Mouse (Mus musculus) T-helper 1 cell (primary cell): ENCODE measurements around the gene Rnaseh1.

Source experiments
- in situ Hi-C: fragments of 300-600 bp; cut with MboI, MseI; formaldehyde crosslinking; loops from one replicate; pipeline ENCODE4 v1.15.1; 2025; ENCODE audit warnings: high pct_unique_total_duplicates

Rnaseh1 gene

GRCm38 (mm10) chr12:28649141-28650110, at the start of gene Rnaseh1:
Gene Rnaseh1 (plus strand): TSS chr12:28649602.
- in situ Hi-C loops = loop anchor here (25.0 kb wide), 1 partner anchor 1938 kb away; the partner anchor contains the start of gene Tmem18

- in situ Hi-C loops = no loop called here
Observed at GRCm38 (mm10) chr12:28602259-28602658, 47.1 kb upstream of the Rnaseh1 start.

- in situ Hi-C loops = no loop called here
Observed at GRCm38 (mm10) chr12:28603494-28603893, 45.9 kb upstream of the Rnaseh1 start.

- in situ Hi-C loops = no loop called here
Observed at GRCm38 (mm10) chr12:28607546-28608305, 41.7 kb upstream of the Rnaseh1 start.

- in situ Hi-C loops = no loop called here
Observed at GRCm38 (mm10) chr12:28612391-28612790, 37.0 kb upstream of the Rnaseh1 start.

- in situ Hi-C loops = no loop called here
Observed at GRCm38 (mm10) chr12:28614401-28614800, 35.0 kb upstream of the Rnaseh1 start.

- in situ Hi-C loops = no loop called here
Observed at GRCm38 (mm10) chr12:28617297-28617696, 32.1 kb upstream of the Rnaseh1 start.

GRCm38 (mm10) chr12:28621451-28622166, 27.8 kb upstream of the Rnaseh1 start:
- in situ Hi-C loops = no loop called here

GRCm38 (mm10) chr12:28622167-28622532, 27.3 kb upstream of the Rnaseh1 start:
- in situ Hi-C loops = no loop called here

GRCm38 (mm10) chr12:28622641-28623040, 26.8 kb upstream of the Rnaseh1 start:
- in situ Hi-C loops = no loop called here

GRCm38 (mm10) chr12:28623195-28623594, 26.2 kb upstream of the Rnaseh1 start, which contains the start of gene Colec11:
Gene Colec11 (minus strand): TSS chr12:28623377.
- in situ Hi-C loops = no loop called here

GRCm38 (mm10) chr12:28624251-28624650, 25.2 kb upstream of the Rnaseh1 start:
- in situ Hi-C loops = no loop called here

- in situ Hi-C loops = loop anchor here (25.0 kb wide), 1 partner anchor 1962 kb away; the partner anchor contains the start of gene Tmem18
Observed at GRCm38 (mm10) chr12:28625407-28625806, 24.0 kb upstream of the Rnaseh1 start.

GRCm38 (mm10) chr12:28627092-28627491, 22.3 kb upstream of the Rnaseh1 start:
- in situ Hi-C loops = loop anchor here (25.0 kb wide), 1 partner anchor 1960 kb away; the partner anchor contains the start of gene Tmem18

- in situ Hi-C loops = loop anchor here (25.0 kb wide), 1 partner anchor 1959 kb away; the partner anchor contains the start of gene Tmem18
Observed at GRCm38 (mm10) chr12:28628436-28628835, 21.0 kb upstream of the Rnaseh1 start.

GRCm38 (mm10) chr12:28635058-28635534, 14.3 kb upstream of the Rnaseh1 start:
- in situ Hi-C loops = loop anchor here (5.0 to 25.0 kb wide), 2 partner anchors 112 to 1952 kb away; partner anchors contain the start of gene Tmem18

GRCm38 (mm10) chr12:28635535-28636476, 13.6 kb upstream of the Rnaseh1 start, which contains the start of gene Rps7:
Gene Rps7 (minus strand): TSS chr12:28635953.
- in situ Hi-C loops = loop anchor here (5.0 to 25.0 kb wide), 2 partner anchors 111 to 1951 kb away; partner anchors contain the start of gene Tmem18

- in situ Hi-C loops = loop anchor here (5.0 to 25.0 kb wide), 2 partner anchors 111 to 1951 kb away; partner anchors contain the start of gene Tmem18
Observed at GRCm38 (mm10) chr12:28636543-28636942, 12.9 kb upstream of the Rnaseh1 start.

GRCm38 (mm10) chr12:28638778-28639177, 10.6 kb upstream of the Rnaseh1 start:
- in situ Hi-C loops = loop anchor here (5.0 to 25.0 kb wide), 2 partner anchors 109 to 1949 kb away; partner anchors contain the start of gene Tmem18

- in situ Hi-C loops = no loop called here
Observed at GRCm38 (mm10) chr12:28662628-28663027, 13.2 kb downstream of the Rnaseh1 start.
